Mouse (Mus musculus) C2C12 (cell line): ENCODE measurements around the gene Lrrc75b.
A peak's percentile ranks its signal among the peaks of the same experiment; 100 is the strongest.

Experiments used
- CTCF ChIP-seq: IDR thresholded peaks from one replicate; pipeline ENCODE4 v1.5.1; 2011; ENCODE audit not compliant: control insufficient read depth, insufficient read depth, insufficient read length
- MAX ChIP-seq: IDR thresholded peaks from one replicate; pipeline ENCODE4 v1.6.1; 2011; ENCODE audit warnings: mild to moderate bottlenecking, control low read depth
- MYOD1 ChIP-seq: IDR thresholded peaks from one replicate; pipeline ENCODE4 v1.6.1; 2011; ENCODE audit warnings: low read depth; ENCODE audit not compliant: control insufficient read depth, insufficient read length
- MYOG ChIP-seq: IDR thresholded peaks from one replicate; pipeline ENCODE4 v1.6.1; 2011; ENCODE audit not compliant: control insufficient read depth, insufficient read length; ENCODE audit errors: extremely low read depth
- USF1 ChIP-seq: IDR thresholded peaks from one replicate; pipeline ENCODE4 v1.6.1; 2011; ENCODE audit warnings: low read depth, mild to moderate bottlenecking, control low read depth, moderate library complexity

DNA sequence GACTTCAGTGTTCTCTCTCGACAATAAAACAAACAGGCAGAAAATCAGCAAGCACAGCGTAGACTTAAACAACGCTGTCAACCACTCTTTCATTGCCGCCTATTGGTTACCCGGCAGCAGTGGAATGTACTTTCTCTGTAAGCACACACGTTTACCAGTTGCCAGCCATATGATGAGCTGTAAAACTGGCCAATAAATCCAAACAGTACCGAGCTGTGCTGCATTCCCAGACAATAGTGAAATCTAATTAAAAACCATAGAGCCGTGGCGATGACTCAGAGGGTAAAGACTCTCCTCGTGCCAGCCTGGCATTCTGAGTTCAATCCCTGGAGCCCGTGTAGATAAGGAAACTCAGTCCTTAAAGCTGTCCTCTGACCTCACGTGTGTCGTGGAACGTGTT lies 11.6 kb downstream of the Lrrc75b start:
- TF ChIP-seq CTCF (no peak), USF1 (no peak), MYOG (no peak), MAX (peak; percentile 56), MYOD1 (no peak)
